Mouse (Mus musculus): ENCODE data around the gene Itgax. TPM values are rescaled to one million over a fixed set of nuclear protein-coding genes. Genes with fewer than 3 reads are reported as not detected.
"Not testable (repeated sequence)": the region's sequence is repeated elsewhere in the genome, so short reads cannot be mapped to it uniquely, and the experiment has no call there.

Gene Itgax
- total RNA-seq, 2 experiments from 2014 or later = 0.23 to 0.40 TPM

DNA sequence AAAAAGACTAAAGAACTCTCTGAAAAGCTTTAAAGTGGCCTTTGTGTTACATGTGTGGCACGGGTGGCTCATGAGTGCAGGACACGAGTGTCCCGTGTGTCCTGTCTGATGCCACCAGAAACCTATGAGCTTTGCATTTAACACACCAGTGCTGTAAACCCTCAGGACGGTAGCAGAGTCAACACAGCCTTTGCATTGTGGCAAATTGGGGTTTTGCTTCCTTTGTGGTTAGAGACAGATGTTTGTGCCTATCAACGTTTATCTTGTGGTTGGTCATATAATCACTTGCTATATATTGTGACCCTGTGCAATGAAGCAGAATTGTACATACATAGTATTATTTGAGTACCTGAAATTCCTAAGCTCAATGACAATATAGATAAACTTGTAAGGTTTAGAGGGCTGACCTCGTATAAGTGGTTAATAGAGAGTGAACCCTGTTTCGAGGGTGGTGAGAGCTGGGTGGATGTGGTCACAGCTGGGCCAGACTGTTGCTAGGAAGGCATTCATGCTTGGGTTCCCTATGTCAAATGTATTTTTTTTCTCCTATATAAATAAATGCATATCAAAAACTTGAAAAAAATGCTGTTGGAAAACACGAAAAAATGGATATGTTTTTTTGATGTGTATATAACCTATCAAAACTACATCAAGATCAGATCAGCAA lies 29.5 kb downstream of the Itgax start:
- not testable (repeated sequence) for DNase-seq (ENCODE audit: low spot score in 2 of 2)

GRCm38 (mm10) chr7:128164001-128164400 lies 34.7 kb downstream of the Itgax start:
- DNase-seq (ENCODE audit: low spot score in 2 of 2) = no peak

GRCm38 (mm10) chr7:128166391-128166790 lies 37.0 kb downstream of the Itgax start:
- no peak for DNase-seq (ENCODE audit: low spot score in 2 of 2)

DNA sequence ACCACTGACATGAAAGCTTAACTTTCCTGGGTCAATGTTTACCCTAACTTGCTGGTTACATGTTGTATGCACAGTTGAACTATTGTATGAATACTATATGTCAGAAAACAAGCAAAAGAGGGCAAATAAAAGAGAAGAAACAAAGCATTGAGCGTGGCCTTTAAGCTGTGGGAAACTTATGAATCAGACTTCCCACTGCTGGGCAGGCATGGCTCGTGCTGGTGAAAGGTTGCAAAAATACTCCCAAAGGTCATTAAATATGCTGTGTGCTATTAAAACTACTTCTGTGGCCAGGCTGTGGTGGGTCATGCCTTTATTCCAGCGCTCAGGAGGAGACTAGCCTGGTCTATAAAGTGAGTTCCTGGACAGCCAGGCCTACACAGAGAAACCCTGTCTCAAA lies 40.6 kb downstream of the Itgax start:
- DNase-seq (ENCODE audit: low spot score in 2 of 2) = no peak

DNA sequence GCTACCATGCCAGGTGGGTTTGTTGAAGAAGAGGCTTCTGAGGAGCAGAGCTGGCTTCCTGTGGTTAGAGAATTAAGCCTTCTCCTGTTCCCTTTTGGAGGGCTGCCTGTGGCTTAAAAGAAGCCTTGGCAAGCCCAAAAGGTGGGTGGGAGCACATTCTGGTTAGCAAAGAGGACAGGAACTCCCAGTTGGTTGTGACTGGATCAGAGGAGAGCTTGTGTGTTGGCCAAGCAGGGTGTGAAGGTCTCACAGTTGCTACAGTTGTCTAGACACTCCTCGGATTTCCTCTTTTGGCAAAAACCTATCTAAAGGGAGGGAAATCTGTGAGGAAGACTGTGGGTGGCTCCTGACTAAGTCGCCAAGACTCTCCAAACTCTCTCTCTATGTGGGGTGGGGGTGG lies 49.0 kb downstream of the Itgax start:
- DNase-seq (ENCODE audit: low spot score in 2 of 2) = peak; percentile 59 to 75

GRCm38 (mm10) chr7:128180126-128180525 lies 50.8 kb downstream of the Itgax start:
- DNase-seq (ENCODE audit: low spot score in 2 of 2) = no peak

GRCm38 (mm10) chr7:128180546-128180945 lies 51.2 kb downstream of the Itgax start:
- no peak for DNase-seq (ENCODE audit: low spot score in 2 of 2)

DNA sequence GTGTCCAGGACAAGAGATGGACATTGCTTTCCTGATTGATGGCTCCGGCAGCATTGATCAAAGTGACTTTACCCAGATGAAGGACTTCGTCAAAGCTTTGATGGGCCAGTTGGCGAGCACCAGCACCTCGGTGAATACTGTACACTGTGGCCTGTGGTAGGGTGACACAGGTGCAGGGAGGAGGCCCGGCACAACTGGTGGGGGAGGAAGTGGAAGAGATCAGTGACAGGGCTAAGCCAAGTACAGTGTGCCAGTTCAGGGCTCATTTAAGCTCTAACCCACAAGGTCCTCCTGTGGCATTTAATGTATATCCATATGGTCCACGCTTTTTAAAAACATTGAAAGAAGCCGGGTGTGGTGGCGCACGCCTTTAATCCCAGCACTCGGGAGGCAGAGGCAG lies 52.3 kb downstream of the Itgax start:
- DNase-seq (ENCODE audit: low spot score in 2 of 2) = no peak

Other genes with a start within 250 kb of the Itgax start
- gene Prss53, start 238.6 kb upstream of the Itgax start, total RNA-seq (2021) = 1 to 10 TPM; 2.2 to 2.7 TPM
- gene Gm21974, start 234.1 kb upstream of the Itgax start, total RNA-seq (2021) = not detected
- gene Vkorc1, start 233.9 kb upstream of the Itgax start, total RNA-seq (2021) = 10 to 100 TPM; 21.3 to 24.0 TPM
- gene Bckdk, start 225.5 kb upstream of the Itgax start, total RNA-seq (2021) = 10 to 100 TPM; 34.3 to 39.3 TPM
- gene Kat8, start 217.0 kb upstream of the Itgax start, total RNA-seq (2021) = 10 to 100 TPM; 29.7 to 33.3 TPM
- gene Prss8, start 199.4 kb upstream of the Itgax start, total RNA-seq (2021) = under 1 TPM; 0.40 to 0.42 TPM
- 1 to 10 TPM; 7.9 to 8.2 TPM for gene Prss36, start 182.8 kb upstream of the Itgax start, total RNA-seq (2021)
- 100 to 1,000 TPM; 268 to 293 TPM for gene Fus, start 162.1 kb upstream of the Itgax start, total RNA-seq (2021)
- gene Pycard, start 135.7 kb upstream of the Itgax start, total RNA-seq (2021) = 1 to 10 TPM; 2.9 to 4.5 TPM
- under 1 TPM; 0.66 to 0.72 TPM for gene Trim72, start 125.6 kb upstream of the Itgax start, total RNA-seq (2021)
- 10 to 100 TPM in 1 of 2 experiments, 1 to 10 TPM in 1; 9.1 to 10.2 TPM for gene Itgam, start 66.9 kb upstream of the Itgax start, total RNA-seq (2021)
- not detected for gene Gm49368, start 66.9 kb upstream of the Itgax start, total RNA-seq (2021)
- gene Itgad, start 24.8 kb downstream of the Itgax start, total RNA-seq (2021) = not detected
- gene Cox6a2, start 76.8 kb downstream of the Itgax start, total RNA-seq (2021) = 10 to 100 TPM in 1 of 2 experiments, 1 to 10 TPM in 1; 7.5 to 10.4 TPM
- 10 to 100 TPM; 12.2 to 14.7 TPM for gene Armc5, start 107.8 kb downstream of the Itgax start, total RNA-seq (2021)
- gene 9130023H24Rik, start 108.5 kb downstream of the Itgax start, total RNA-seq (2021) = 1 to 10 TPM; 2.9 to 3.6 TPM
- gene Tgfb1i1, start 117.3 kb downstream of the Itgax start, total RNA-seq (2021) = 10 to 100 TPM; 21.6 to 22.8 TPM
- gene Slc5a2, start 136.1 kb downstream of the Itgax start, total RNA-seq (2021) = not detected
- gene BC017158, start 168.6 kb downstream of the Itgax start, total RNA-seq (2021) = 10 to 100 TPM; 25.6 to 27.6 TPM

Data from left cerebral cortex, adult 18-20 months (tissue).